ENCODE assay signal across 8 mouse cellular contexts in genomic region chr8:108026557-108027440, GRCm38 (mm10).
DNase-seq lines count a peak whose midpoint lies in the region; ATAC-seq lines count a peak whose summit lies in the region.

No protein-coding gene starts in this region.

- H3K4me3 ChIP-seq in heart, embryonic 10.5 days: peak overlapping the region; percentile 39
- H3K4me3 ChIP-seq in midbrain, embryonic 12.5 days: no peak overlapping the region
- H3K4me3 ChIP-seq in midbrain, embryonic 16.5 days (ENCODE audit: low read depth, low read length): no peak overlapping the region
- H3K4me3 ChIP-seq in limb, embryonic 10.5 days: peak overlapping the region; percentile 34

- H3K27ac ChIP-seq in heart, embryonic 10.5 days: 0 out of 2 replicates have a peak overlapping the region, but pooled peaks have one; percentile 17
- no peak overlapping the region for H3K27ac ChIP-seq in midbrain, embryonic 12.5 days (replicated peaks)
- H3K27ac ChIP-seq in midbrain, embryonic 16.5 days (ENCODE audit: low read length): no peak overlapping the region
- peak overlapping the region; percentile 90 for H3K27ac ChIP-seq in limb, embryonic 10.5 days

- no peaks in the 10 kb centered on the region for H3K9me3 ChIP-seq in heart, embryonic 10.5 days
- peaks cover 5% of the 10 kb centered on the region; the same call in 1 of the 2 replicates for H3K9me3 ChIP-seq in midbrain, embryonic 12.5 days
- H3K9me3 ChIP-seq in midbrain, embryonic 16.5 days (replicated peaks; ENCODE audit: control insufficient read depth, low read length, poor library complexity, severe bottlenecking): no peaks in the 10 kb centered on the region
- H3K9me3 ChIP-seq in limb, embryonic 10.5 days (replicated peaks): no peaks in the 10 kb centered on the region

- no peak for DNase-seq in heart, embryonic 10.5 days (ENCODE audit: low spot score)
- no peak for DNase-seq in heart, postnatal 10 days
- peak; percentile 62 for DNase-seq in limb, embryonic 10.5 days (ENCODE audit: low spot score)
- no peak for DNase-seq in frontal cortex, postnatal 10 days (ENCODE audit: low spot score in 2 of 2)
- no peak for DNase-seq in layer of hippocampus, postnatal 10 days (ENCODE audit: low spot score in 2 of 2)
- no peak for DNase-seq in layer of hippocampus, postnatal 25 days (ENCODE audit: extremely low spot score in 1 of 2, low spot score in 1 of 2)

- H3K4me1 ChIP-seq in heart, embryonic 10.5 days: peaks cover 13% of the 10 kb centered on the region
- H3K4me1 ChIP-seq in midbrain, embryonic 12.5 days: no peaks in the 10 kb centered on the region; the same call in 1 of the 2 replicates
- no peaks in the 10 kb centered on the region for H3K4me1 ChIP-seq in midbrain, embryonic 16.5 days (ENCODE audit: control insufficient read depth, insufficient read depth, low read length)
- H3K4me1 ChIP-seq in limb, embryonic 10.5 days: peaks cover 67% of the 10 kb centered on the region

- WGBS in heart, embryonic 10.5 days: 55% methylated on average over 11 of the region's 11 CpGs
- WGBS in midbrain, embryonic 12.5 days: 82% methylated on average over 11 of the region's 11 CpGs
- WGBS in midbrain, embryonic 16.5 days: 81% methylated on average over 11 of the region's 11 CpGs
- WGBS in limb, embryonic 10.5 days: 15% methylated on average over 11 of the region's 11 CpGs

- 0 out of 2 replicates have a peak overlapping the region, but pooled peaks have one; percentile 13 for H3K4me2 ChIP-seq in midbrain, embryonic 12.5 days (replicated peaks)
- H3K4me2 ChIP-seq in midbrain, embryonic 16.5 days (ENCODE audit: low read length): no peak overlapping the region

- H3K36me3 ChIP-seq in heart, embryonic 10.5 days: no peaks in the 10 kb centered on the region
- H3K36me3 ChIP-seq in midbrain, embryonic 12.5 days: no peaks in the 10 kb centered on the region
- H3K36me3 ChIP-seq in midbrain, embryonic 16.5 days (ENCODE audit: control insufficient read depth, insufficient read depth, low read length): no peaks in the 10 kb centered on the region
- H3K36me3 ChIP-seq in limb, embryonic 10.5 days: no peaks in the 10 kb centered on the region

- H3K9ac ChIP-seq in midbrain, embryonic 12.5 days (replicated peaks): no peak overlapping the region
- no peak overlapping the region for H3K9ac ChIP-seq in midbrain, embryonic 16.5 days (ENCODE audit: low read depth, low read length)

- ATAC-seq in midbrain, embryonic 12.5 days (ENCODE audit: low FRiP score, low read depth): no peak
- ATAC-seq in midbrain, embryonic 16.5 days: no peak

- H3K27me3 ChIP-seq in heart, embryonic 10.5 days (ENCODE audit: insufficient read depth, poor library complexity, severe bottlenecking): no peaks in the 10 kb centered on the region
- H3K27me3 ChIP-seq in midbrain, embryonic 12.5 days: no peaks in the 10 kb centered on the region
- no peaks in the 10 kb centered on the region for H3K27me3 ChIP-seq in midbrain, embryonic 16.5 days (ENCODE audit: control insufficient read depth, insufficient read depth, low read depth, low read length)
- no peaks in the 10 kb centered on the region for H3K27me3 ChIP-seq in limb, embryonic 10.5 days (ENCODE audit: low read depth, poor library complexity, severe bottlenecking)

- intact Hi-C loops in heart, postnatal 10 days (cut with DNase I): no loop called here

Comparison
In these comparisons a context has a peak if more than half of its experiments do, and no peak if none do; other contexts are left out.
1. H3K27ac ChIP-seq: peak in heart, embryonic 10.5 days (single experiment) and limb, embryonic 10.5 days (single experiment); none in midbrain, embryonic 12.5 days (single experiment) and midbrain, embryonic 16.5 days (single experiment).
2. H3K4me3 ChIP-seq: peak in heart, embryonic 10.5 days (single experiment) and limb, embryonic 10.5 days (single experiment); none in midbrain, embryonic 12.5 days (single experiment) and midbrain, embryonic 16.5 days (single experiment).